Mouse (Mus musculus) layer of hippocampus, adult 8-10 months (tissue): ENCODE data around the gene Dtnbp1. TPM values are rescaled to one million over a fixed set of nuclear protein-coding genes. Genes with fewer than 3 reads are reported as not detected.
A peak's percentile ranks its signal among the peaks of the same experiment; 100 is the strongest.

Source experiments
- DNase-seq, 2 experiments: peaks; one replicate each; pipeline ENCODE4 v3.0.0; 2022; ENCODE audit warnings: low spot score in 2 of 2
- total RNA-seq, 4 experiments: library from RNA; stranded (reverse); gene quantifications; 2 replicates each; pipeline ENCODE4 v1.2.4; 2022

Dtnbp1 gene
- total RNA-seq, 4 experiments from 2014 or later = 74.6 to 81.1 (median 75.5) TPM

DNA sequence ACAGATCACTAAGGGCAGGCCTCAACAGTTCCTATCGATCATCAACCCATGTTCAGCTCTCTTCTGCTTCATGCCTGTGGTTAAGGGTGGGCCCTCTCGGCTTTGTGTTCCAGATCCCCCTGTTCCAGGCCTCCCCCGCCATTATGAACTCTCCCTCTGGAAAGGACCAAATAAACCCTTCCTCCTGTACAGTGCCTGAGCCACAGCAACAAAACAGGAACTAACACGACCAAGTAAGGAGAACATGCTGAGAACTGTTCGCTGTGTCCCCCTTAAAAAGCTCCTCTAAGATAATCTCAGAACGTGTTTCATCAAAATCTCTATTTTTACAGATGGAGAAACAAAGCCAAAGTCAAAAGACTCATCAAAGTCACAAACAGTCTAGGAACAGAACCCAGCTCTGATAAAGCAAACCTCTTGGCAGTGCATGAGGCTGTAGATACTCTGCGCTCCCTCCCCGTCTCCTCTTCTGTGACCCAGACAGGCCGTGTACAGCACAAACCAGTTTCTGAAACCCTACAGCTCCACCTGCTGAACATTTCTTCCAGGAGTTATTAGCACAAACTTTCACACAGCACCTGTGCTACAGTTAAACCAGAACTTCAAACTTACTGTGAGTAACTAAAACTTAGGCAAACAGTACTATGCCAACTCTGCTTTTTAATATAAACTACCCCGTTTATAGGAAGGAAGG lies 49.4 kb downstream of the Dtnbp1 start:
- DNase-seq = no peak

DNA sequence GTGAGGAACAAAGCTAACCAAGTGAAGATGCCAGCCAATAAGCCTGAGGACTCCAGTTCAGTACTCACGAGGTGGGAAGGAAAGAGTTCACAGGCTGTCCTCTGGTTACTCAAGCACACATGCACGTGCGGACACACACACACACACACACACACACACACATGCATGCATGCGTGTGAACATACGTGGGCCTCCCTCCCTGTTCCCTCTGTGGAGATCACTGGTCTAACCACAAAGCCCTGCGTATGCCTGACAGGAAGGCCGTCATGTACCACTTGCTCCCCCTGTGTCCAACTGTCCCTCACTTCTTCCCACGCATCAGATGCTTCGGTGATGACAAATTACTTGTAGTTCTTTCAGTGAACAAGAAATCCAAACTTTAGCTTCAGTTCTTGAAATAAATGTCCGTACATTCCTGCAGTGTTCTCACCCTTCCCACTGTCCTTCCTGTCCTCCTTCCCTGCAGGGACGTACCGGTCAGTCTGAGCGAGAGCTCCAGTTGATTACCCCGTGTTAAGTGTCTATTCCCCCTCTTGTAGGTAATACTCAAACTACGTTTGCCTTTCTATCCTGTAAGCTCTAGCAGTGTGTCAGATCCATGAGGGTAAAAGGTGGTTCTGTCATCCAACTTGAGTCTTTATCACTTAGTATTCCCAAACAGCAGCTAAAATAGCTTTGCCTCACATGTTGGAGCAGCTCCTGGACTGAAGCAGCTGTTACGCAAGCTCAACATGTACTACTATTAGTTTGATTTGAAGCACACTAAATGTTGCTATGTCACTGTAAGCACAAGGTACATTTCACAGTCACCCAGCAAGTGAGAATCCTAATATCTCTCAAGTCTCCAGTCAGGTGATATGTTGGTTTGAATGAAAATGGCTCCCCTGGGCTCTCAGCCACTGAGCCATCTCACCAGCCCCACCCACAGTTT lies 53.4 kb downstream of the Dtnbp1 start:
- DNase-seq = no peak

DNA sequence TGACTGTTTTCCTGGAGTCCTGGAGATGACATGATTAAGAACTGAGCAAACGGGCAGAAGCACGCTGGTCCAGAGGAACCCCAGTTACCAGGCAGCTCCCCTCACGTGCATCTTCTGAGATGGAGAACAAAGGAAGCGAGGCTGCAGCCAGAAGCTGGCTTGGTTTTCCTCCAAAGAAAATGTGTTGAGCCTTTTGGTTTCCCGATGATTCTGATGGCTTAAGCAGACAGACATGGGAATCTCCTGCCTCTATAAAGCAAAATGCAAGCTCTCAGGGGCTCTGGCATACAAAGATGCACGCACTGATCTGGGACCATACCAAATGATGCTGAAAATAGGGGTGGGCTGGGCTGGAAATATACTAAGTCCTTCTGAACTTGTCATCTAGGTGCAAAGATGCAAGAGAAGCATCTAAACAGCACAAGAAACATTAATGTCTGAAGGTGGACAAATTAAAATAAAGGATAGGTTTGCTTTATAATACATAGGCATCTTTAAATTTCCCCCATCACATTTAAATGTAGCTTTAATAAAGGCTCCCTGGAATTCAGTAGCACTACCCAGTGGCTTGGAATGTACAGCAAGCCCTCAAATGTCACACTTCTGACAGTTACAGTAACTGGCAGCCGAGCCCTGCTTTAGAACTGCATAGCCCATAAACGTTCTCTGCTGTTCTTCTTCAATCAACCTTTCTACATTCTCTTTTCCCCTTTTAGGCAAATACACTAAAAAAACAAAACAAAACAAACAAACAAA lies 54.9 kb downstream of the Dtnbp1 start:
- DNase-seq = peak in 1 of 2 experiments; percentile 47

DNA sequence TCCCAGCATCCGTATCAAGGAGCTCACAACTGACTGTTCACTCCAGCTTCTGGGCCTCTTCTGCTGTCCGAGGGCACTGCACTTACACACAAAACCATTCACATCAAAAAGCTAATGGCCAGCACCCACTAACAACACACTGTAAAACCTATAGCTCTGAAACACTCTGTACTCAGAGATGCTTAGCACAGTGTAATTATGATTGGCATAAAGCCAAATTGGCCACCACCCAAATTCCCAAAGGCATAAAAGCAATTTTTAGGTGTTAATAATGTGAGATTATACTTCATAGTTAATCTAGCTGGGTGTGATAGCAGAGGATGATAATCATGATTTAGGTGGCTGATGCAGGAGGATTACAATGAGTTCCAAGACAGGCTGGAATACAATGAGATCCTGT lies 58.3 kb downstream of the Dtnbp1 start:
- DNase-seq = no peak

DNA sequence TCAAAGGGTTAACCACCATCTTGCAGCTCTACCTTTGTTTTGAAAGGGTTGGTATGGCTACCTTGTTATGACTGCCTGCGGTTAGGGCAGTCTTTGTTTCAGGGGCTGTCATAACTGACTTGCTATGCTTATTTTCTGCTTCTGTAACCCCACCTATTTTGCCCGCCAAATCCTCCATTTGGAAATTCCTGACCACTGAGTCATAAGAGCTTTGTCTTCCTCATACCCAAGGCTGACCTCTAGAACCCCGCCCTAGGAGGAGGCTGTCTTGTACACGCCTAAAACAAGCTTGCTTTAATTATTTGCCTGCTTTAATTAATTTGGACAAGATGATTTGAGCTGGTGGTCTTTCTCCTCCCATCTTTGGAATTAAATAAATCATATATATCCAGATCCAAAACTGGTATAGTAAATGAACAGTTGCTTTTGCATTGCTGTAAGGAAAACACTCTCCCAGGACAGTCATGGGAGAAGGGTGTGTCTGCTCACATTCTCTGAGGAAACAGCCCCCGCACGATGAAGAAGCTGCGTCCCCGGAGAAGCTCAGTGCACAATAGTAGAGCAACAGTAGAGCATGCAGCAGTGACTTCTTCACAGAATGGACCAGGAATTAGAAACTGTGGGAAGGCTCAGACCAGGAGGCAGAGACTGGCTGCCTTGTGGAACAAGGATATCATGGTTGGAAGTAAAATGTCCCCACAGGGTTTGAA lies 62.5 kb downstream of the Dtnbp1 start:
- no peak for DNase-seq

DNA sequence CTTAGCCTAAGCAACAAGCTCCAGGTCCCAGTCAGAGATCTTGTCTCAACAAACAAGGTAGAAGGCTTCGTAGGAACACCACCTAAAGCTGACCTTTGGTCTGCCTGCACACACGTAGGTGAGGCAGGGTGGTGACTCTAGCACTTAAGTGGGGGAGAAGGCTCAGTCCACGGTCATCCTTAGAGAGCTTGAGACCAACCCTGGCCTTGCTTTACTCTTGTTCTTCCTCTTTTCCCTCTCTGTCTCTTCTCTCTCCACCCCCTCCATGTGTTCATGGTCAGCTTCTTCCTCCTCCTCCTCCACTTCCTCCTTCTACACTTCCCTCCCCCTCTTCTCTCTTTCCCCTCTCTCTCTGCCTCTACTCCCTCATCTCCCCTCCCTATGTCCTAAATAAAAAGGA lies 64.3 kb downstream of the Dtnbp1 start:
- DNase-seq = no peak

DNA sequence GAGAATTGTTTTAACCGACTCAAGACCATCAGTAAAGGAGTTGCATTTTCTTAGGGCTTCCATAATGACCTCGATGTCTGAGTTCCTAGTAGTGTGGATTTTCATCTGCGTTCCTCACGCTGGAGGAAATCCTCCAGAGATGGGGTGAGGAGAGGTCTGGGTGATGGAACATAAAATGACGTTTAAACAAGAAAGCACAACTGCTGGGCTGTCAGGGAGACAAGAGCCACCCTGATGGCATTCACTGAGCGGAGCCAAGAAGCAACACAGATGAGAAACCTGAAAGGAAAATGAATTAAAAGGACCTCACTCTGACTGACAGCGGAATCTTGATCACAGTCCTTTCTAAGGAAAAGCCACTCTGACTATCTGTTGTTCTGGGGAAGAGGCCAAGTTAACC lies 68.4 kb downstream of the Dtnbp1 start:
- DNase-seq = no peak

DNA sequence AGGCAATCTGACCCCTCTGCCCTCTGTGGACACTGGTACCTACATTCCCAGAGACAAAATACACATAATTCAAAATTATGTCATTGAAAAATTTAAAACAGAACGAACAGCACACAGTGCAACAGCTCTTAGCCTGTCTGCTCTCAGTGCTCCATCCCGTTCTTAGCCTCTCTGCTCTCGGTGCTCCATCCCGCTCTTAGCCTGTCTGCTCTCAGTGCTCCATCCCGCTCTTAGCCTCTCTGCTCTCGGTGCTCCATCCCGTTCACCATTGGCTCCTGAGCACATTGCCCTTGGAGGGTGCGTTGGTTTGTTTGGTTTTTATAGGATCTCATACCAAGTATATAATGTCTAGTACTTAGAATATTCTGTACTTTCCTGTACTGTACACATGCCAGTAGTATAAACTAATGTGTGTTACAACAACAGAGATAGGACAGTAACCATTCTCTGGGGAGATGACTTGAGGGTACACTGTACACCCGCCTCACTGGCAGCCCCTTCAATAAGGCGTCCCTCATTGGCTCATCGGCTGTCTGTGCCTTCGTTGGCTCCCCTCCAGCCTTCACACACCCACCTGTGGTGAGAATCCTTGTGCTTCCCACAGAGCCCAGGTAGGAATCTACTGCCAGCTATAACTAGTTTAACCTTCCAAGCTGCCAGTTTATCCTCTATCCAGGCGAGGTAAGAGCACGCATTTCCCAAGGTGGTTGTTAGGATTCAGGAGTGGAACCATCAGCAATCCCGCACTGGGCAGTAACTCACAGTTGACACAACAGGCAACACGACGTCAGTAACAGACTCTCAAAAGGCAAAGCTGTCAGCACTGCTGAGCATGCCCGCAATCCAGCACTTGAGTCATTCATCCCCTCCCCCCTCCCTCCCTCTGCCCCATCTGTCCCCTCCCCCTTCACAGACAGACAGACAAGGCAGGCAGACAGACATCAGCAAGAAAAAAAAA lies 69.4 kb downstream of the Dtnbp1 start:
- DNase-seq = no peak

DNA sequence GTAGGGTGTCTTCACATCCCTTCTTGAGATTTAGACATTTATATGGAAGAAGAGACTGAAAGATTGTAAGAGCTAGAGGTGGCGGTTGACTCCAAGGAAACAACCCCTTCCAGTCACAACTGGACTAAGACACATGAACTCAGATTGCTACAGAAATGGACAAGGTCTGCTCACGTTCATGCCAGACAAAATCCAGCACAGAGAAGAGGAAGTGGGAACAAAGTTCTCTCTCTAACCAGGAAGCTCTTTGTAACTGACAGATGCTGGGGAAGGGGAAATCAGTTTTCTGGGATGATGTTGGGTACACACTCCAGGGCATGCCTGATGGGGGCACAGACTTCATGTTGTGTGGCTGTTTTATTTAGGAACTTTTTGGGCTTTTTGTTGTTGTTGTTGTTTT lies 75.6 kb downstream of the Dtnbp1 start:
- DNase-seq = no peak

DNA sequence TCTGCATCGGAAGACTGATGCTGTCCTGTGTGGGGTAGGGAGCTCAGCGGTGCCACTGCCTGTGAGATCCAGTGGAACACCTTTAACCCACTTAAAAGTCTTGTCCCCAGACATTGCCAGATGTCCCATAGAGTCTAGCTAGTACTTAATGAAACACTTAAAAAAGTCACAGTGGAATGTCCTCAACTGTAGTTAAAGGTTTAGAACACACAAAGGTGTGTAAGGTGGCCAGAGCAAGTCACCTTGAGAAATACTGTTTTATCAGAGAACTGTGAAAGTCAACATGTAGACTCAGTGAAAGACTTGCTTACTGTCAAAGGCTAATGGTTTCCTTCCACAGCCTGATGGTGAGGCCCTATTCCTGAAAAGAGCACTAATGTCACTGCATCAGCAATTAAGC lies 76.8 kb downstream of the Dtnbp1 start:
- DNase-seq = no peak

DNA sequence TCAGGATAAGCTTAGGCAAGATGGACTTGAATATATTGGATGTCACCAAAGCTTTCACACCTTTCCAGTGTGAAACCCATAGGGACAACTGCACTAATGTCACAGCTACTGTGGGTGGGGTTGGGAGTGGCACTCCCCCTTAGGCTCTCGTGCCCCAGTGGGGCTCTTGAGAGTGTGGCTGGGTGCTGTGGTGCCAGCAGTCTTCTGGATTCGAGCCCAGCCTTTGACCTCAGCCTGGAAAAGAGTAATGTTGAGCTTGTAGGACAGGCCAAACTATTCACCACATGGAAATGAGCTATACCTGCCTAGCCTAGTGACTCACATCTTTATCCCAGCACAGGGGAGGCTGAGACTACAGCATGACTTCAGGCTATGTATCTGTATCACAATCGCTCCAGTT lies 77.9 kb downstream of the Dtnbp1 start:
- no peak for DNase-seq

DNA sequence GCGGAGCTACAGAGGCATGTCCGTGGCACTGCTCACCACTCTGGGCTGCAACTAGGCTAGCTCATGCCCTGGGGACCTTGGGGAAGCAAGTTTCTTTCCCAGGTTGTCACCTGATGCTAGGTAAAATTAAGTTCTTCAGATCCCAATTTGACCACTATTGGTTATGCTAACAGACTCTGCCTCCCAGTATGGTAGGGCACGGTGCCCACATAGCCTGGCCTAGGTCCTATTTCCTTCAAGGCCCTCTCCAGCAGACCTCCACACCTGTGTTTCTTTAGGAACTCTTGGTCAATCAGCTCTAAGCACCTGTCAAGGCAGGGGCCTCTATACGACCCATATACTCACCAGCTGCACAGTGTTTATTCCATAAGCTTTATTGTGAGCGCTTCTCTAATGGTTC lies 80.2 kb downstream of the Dtnbp1 start:
- DNase-seq = no peak

DNA sequence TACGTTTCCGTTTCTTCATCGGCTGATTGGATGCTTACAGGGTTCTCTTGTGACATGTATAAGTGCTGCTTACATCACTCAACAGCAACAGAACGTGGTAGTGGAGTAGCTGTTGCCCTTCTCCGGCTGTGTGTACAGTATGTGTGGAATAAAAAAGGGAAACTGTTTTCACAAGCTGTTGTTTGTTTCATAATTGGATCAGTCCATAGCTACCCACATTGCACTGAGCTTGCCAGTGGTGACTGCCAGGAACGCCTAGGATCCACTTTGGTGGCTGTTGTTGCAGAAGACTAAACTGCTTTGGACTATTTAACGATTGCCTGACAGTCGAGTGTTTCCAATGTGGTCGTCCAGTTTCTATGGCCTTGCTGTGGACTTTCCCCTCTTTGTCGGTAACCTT lies 80.9 kb downstream of the Dtnbp1 start:
- peak; percentile 43 to 53 for DNase-seq

DNA sequence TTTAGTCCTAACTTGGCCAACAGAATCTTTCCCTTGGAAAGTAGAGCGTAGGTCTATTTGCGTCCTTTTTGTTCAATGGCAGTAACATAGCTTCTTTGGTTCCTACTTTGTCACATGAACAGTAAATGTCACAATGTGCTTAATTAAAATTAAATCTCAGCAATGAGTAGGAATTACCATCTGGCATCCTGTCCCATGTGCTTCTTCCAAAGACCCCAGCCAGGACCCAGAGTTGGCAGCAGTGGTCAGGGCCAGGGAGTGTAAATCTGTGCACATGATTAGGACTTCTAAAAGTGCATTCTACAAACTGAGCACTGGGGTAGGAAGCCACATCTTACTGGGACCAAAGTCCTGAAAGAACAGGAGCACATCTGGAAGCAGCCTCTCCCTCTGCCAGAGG lies 83.7 kb downstream of the Dtnbp1 start:
- no peak for DNase-seq

DNA sequence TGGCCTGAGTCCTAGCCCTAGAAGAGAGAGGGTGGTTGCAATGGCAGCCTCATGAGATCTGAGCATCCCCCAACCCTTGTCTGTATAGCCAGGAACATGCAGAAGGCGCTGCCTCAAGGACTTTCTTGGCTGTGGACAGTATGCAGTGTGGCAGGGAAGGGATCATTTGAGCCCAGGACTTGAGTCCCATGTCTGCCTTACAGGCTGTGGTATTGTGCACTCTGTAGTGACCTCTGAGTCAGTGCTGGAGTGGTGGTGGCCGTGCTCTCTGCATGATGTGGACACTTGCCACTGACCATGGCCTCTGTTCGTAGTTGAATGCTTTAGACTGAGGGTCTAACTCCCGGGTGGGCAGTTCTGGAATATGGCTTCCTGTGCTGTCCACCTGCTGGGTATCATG lies 84.7 kb downstream of the Dtnbp1 start:
- no peak for DNase-seq

DNA sequence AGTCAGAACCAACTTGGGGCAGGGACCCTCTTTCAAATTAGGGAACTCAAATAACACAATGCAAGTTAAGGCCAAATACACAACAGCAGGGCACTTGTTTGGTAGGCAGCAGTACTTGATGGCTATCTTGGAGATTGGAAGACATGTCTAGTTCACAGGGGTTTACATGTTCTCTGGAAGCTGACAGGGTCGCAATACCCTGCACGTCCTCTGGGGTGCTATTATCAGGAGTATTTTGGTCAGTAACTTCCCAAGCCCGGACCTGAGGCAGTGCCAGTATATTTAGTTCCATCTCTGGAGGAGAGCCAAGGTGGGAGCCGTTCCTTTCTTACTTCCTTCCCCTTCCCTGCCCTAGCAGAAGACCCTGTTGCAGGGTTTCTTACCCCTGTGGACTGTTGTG lies 86.0 kb downstream of the Dtnbp1 start:
- no peak for DNase-seq

DNA sequence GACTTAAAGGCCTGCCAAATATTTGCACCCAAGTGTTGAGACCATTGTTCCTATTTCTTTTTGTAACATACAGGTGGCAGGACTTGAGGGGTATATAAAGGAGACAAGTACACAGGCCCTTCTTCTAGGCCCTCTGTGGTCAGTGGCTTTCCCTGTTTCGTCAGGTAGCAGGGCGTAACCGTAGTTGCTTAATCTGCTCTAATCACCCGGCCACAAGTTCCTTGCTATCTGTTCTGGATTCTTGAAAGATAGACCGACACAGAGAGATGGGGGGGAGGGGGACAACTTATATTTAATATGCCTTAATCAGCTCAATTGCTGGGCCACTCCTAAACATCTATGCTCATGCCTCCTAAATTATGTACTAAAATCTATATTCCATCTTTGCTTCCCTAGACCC lies 86.6 kb downstream of the Dtnbp1 start:
- DNase-seq = no peak

DNA sequence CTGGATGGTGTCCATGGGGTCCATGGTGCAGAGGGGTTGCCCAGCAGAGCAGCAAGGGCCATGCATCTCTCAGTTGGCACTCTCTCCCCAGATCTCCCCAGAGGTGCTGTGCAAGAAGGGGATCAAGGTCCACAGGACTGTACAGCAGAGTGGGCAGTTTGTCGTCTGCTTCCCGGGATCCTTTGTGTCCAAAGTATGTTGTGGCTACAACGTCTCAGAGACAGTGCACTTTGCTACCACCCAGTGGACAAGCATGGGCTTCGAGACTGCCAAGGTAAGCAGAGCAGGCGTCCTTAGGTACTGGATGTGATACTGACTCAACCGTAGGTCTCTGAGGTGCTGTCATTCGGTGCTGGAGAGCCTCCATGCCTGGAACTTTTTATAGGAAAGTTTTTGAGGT lies 88.4 kb downstream of the Dtnbp1 start:
- no peak for DNase-seq

DNA sequence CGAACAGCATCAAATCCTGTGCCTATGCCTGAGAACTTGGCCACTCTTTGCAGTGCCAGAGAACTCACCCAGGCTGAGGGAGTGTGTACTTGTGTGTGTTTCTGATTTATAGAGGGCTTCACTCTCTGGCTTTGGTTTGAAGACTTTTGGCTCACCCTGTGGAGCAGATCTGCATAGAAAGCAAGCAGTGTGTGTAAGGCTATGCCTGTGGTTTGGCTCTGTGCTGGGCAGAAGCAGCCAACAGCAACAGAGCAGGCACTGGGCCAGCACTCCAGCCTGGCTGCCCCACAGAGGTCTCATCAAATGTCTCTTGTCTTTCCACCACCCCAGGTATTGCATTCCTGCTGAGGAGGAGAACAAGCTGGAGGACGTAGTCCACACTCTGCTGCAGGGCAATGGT lies 89.1 kb downstream of the Dtnbp1 start:
- no peak for DNase-seq

DNA sequence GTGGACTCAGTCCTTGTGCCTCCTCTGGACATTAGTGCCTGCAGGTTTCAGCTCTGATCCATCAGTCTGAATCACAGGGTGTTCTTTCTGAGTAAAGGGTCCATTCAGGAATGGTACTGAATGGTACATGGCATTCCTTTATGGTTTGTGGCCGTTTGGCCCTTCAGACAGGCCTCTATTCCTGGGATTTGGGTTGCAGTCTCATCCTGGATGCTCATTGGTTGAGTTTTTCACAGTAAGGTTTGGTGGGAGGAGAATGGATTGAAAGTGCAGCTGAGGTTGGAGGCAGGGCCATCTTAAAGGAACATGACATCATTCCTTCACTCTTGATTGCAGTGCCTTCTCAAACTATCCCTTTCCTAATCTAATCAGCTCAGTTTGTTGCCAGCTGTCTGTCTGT lies 93.2 kb downstream of the Dtnbp1 start:
- no peak for DNase-seq
